Mouse (Mus musculus) cerebellum, postnatal 36 days (tissue): ENCODE results near the gene Clic4.
A peak's percentile ranks its signal among the peaks of the same experiment; 100 is the strongest.

ENCODE experiments used
- DNase-seq, 2 experiments: peaks; one replicate each; pipeline ENCODE4 v3.0.0; 2021 to 2022; ENCODE audit warnings: mixed read lengths in 2 of 2

The Clic4 gene

GRCm38 (mm10) chr4:135256536-135257450 is 15.8 kb downstream of the Clic4 start:
- no peak for DNase-seq

GRCm38 (mm10) chr4:135254770-135255169 is 17.8 kb downstream of the Clic4 start:
- DNase-seq, result no peak

- no peak for DNase-seq
These were observed 18.3 kb downstream of the Clic4 start for GRCm38 (mm10) chr4:135254321-135254720.

- no peak for DNase-seq
These were observed 19.2 kb downstream of the Clic4 start for GRCm38 (mm10) chr4:135253239-135254039.

- DNase-seq, result no peak
These were observed 20.8 kb downstream of the Clic4 start for GRCm38 (mm10) chr4:135251801-135252200.

GRCm38 (mm10) chr4:135248250-135249018 is 24.2 kb downstream of the Clic4 start:
- DNase-seq, result no peak

- no peak for DNase-seq
These were observed 25.5 kb downstream of the Clic4 start for GRCm38 (mm10) chr4:135246866-135247756.

GRCm38 (mm10) chr4:135246444-135246843 is 26.2 kb downstream of the Clic4 start:
- no peak for DNase-seq

- no peak for DNase-seq
These were observed 26.8 kb downstream of the Clic4 start for GRCm38 (mm10) chr4:135245841-135246240.

- DNase-seq, result peak in 1 of 2 experiments; percentile 5
These were observed 28.3 kb downstream of the Clic4 start for GRCm38 (mm10) chr4:135244335-135244734.

- DNase-seq, result no peak
These were observed 29.6 kb downstream of the Clic4 start for GRCm38 (mm10) chr4:135242913-135243541.

GRCm38 (mm10) chr4:135242383-135242782 is 30.2 kb downstream of the Clic4 start:
- DNase-seq, result no peak

- DNase-seq, result no peak
These were observed 30.9 kb downstream of the Clic4 start for GRCm38 (mm10) chr4:135241669-135242068.

- no peak for DNase-seq
These were observed 31.5 kb downstream of the Clic4 start for GRCm38 (mm10) chr4:135241106-135241505.

- no peak for DNase-seq
These were observed 32.3 kb downstream of the Clic4 start for GRCm38 (mm10) chr4:135240329-135240728.

GRCm38 (mm10) chr4:135238706-135239510 is 33.7 kb downstream of the Clic4 start:
- DNase-seq, result no peak

- DNase-seq, result no peak
These were observed 36.0 kb downstream of the Clic4 start for GRCm38 (mm10) chr4:135236658-135237057.

- DNase-seq, result no peak
These were observed 37.1 kb downstream of the Clic4 start for GRCm38 (mm10) chr4:135235546-135235945.

- DNase-seq, result no peak
These were observed 40.1 kb downstream of the Clic4 start for GRCm38 (mm10) chr4:135232563-135232962.

- no peak for DNase-seq
These were observed 41.1 kb downstream of the Clic4 start for GRCm38 (mm10) chr4:135231543-135231942.
